Mouse (Mus musculus) brain, adult 2 months (tissue): ENCODE measurements around the gene Gpr1.

Experiments
- DNase-seq: peaks from one replicate; pipeline ENCODE4 v3.0.0; 2011; ENCODE audit warnings: low read depth, low spot score

Gpr1 gene

DNA sequence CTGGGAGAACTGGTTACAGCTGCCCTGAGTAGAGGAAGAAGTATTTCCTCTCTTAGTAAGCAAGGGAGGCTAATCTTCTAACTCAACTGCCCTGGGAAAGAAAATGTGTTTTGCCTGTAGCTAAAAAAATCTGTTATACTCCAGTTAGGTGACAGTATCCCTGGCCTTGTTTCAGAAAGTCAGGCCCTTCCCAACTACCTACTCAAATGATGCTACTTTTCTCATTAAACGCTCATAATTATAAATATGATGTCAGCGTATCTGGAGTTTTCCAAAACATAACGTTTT is at the start of gene Gpr1:
Gene Gpr1, minus strand, starts transcription at position 273 of the 288 bp plus-strand sequence.
- no peak for DNase-seq

DNA sequence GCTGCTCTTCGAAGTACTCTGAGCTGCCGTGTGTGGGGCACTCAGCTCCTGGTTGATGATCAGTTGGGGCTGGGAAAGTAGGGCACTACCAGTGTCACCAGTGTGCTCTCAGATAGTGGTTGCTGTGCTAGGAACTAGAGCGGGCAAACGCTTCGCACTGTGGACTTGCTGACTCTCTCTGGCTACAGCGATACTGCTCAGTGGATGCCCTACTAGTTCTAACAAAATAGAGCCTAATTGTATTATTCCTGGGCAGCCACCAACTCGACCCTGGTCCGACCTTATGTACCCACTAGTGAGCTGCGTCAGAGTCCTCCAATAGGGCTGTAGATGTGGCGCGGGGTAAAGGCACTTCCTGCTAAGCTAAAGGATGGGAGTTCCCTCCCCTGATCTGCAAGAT is 49.3 kb upstream of the Gpr1 start:
- no peak for DNase-seq

DNA sequence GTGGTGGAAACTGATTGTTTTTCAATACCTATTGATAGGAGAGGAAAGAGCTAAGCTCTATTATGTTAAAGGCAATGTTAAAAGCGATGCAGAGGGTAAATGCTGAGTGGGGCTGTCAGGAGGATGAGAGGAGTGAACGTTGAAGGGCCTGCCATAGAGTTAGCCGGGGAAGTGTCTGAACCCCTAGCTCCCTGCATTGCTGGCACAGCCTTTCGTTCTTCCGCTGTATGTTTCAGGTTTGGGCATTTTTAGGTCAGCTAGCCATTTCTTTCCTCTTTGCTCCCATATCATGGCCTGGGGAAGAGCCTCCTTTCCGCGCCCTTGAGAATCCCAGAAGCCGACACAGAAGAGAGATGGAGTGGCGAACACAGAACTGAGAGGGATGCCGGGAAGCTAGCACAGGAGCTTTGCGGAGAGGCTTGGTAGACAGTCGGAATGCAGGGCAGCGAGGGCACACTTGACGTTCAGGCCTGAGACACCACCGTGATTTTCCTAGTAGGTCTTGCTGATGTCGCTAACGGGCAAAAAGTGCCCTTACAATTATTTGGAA is 46.8 kb upstream of the Gpr1 start:
- DNase-seq, result no peak

GRCm38 (mm10) chr1:63260742-63261033 is 46.3 kb upstream of the Gpr1 start:
- no peak for DNase-seq

- DNase-seq, result no peak
Observed at GRCm38 (mm10) chr1:63259916-63260741, 45.8 kb upstream of the Gpr1 start.

GRCm38 (mm10) chr1:63259271-63259830 is 45.0 kb upstream of the Gpr1 start:
- DNase-seq, result no peak

DNA sequence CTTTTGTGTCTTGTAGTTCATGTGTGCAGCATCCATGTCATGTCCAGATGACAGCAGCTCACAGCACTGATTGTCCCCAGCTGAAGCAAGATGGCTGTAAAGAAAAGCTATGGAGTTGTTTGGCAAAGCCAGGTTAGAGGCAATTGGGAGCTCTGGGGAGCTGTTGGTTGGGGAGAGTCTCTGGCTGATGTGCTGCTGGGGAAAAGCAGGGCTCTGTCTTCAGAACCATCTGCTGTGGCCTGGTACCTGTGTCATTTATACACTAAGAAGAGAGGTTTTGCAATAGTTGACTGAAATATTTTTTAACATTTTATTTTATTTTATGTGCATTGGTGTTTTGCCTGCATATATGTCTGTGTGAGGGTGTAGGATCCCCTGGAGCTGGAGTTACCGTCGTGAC is 44.2 kb upstream of the Gpr1 start:
- no peak for DNase-seq

DNA sequence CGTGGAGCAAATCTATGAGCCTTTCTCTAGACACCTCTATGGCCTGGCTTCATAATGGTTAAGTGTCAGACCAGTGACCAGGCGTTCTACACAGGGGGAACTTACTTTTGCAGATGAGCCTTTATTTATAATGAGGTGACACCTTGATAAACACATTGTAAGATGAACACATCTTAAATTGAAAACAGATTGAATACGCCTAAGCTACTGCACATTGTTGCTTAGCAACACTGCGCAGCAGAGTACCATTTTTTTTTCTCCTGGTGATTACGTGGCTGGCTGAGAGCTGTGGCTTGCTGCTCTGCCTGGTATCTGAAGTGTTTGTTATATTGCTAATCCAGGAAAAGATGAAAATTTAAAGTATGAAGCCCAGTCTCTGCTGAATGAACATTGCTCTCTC is 41.7 kb upstream of the Gpr1 start:
- DNase-seq, result peak; percentile 74

- no peak for DNase-seq
Observed at GRCm38 (mm10) chr1:63255101-63255500, 40.8 kb upstream of the Gpr1 start.

DNA sequence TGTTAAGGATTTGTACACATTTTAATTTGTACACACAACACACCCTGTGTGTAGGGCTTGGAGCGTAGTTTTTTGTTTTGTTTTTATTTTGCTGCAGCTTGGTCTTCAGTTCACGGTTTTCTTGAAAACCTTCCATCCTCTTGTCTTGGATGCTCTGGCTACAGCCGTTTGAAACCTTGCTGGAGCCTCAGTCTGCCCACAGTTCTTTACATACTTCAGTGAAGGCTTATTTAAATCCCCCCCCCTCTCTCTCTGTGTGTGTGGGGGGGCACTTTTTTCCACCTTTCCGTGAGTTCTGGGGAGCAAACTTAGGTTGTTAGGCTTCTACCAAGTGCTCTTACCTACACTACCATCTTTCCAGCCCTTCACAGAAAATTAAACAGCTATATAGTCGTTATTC is 38.9 kb upstream of the Gpr1 start:
- DNase-seq, result no peak

GRCm38 (mm10) chr1:63252351-63253209 is 38.2 kb upstream of the Gpr1 start:
- peak; percentile 44 for DNase-seq

DNA sequence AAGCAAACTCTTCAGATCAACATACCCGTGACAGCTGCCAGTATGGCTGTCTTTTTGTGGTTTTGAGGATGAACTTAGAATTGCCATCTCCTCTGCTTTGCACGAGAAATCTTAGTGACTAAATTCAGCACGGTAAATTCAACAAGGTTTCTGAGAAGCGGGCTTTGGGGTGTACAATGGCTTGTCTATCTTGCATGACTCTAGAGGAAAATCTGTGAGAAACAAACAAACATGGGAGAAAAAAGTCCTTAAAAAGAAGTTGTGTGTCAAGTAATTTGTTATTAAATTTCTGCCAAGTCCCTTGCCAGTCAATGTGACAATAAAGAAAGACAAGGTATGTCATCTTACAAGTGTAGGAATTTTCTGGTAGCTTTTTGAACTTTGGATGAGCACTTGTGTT is 34.9 kb upstream of the Gpr1 start:
- no peak for DNase-seq

GRCm38 (mm10) chr1:63248360-63248851 is 34.1 kb upstream of the Gpr1 start:
- DNase-seq, result no peak

DNA sequence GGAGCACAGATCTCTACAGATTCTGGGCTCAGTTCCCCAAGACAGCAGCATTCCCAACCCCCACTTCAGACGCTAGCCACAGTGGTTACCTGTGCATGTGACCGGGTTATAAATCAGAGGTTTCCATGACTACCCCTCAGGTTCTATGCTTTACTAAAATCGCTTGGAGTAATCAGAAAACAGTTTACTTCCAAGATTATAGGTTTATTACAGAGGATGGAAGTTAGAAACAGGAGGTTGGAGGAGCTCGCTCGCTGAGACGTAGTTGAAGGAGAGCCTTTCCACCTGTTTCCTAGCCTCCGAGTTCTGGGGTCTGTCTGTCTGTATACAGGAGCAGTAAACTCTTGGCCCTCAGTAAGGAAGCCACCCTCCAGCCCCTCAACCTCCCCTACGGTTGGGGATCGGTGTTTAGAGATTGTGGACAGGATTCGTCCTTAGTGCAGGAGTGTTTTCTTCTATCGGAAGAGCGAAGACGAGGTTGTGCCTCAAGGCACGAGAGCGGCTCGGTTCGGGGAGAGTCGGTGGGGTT is 33.6 kb upstream of the Gpr1 start:
- no peak for DNase-seq

GRCm38 (mm10) chr1:63246862-63247521 is 32.6 kb upstream of the Gpr1 start:
- DNase-seq, result no peak

GRCm38 (mm10) chr1:63243854-63244253 is 29.5 kb upstream of the Gpr1 start:
- DNase-seq, result no peak

- DNase-seq, result no peak
Observed at GRCm38 (mm10) chr1:63239751-63240150, 25.4 kb upstream of the Gpr1 start.

DNA sequence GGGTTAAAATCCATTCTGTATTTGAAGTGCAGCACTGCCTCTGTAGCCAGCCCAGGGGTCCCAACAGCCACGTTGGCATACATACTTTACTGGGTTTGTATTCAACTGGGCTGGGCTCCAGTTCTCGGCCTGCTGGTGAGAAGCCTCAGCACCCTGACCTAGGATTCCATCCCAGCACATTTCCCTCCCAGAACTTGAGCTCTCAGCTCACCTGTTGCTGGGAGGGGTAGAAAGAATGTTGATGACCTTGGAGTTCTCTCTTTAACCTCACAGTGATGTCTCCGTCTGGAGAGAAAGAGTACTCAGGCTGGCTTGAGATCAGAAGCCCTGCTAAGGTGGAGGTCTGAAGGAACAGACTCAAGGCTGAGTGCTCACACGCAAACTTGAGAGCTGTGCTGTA is 25.0 kb upstream of the Gpr1 start:
- DNase-seq, result no peak

- peak; percentile 29 for DNase-seq
Observed at GRCm38 (mm10) chr1:63237371-63237770, 23.0 kb upstream of the Gpr1 start.

DNA sequence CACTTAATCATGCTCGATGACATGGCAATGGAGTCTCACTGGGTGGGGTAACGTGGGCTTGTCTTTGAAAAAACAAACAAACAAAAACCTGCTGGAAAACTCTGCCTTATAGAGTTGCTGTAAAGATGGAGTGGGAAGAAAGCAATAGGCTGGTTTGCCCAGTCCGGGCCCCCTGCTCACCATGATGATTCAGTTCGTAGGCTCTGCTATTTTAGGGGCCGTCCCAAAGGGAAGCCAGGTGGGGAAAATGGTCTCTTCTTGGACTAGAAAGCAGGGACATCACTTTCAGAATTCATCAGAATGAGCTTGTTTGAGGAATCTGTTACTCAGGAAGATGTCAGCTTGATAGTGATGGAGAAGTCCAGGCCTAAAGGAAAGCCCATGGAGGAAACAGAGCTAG is 12.9 kb upstream of the Gpr1 start:
- no peak for DNase-seq

DNA sequence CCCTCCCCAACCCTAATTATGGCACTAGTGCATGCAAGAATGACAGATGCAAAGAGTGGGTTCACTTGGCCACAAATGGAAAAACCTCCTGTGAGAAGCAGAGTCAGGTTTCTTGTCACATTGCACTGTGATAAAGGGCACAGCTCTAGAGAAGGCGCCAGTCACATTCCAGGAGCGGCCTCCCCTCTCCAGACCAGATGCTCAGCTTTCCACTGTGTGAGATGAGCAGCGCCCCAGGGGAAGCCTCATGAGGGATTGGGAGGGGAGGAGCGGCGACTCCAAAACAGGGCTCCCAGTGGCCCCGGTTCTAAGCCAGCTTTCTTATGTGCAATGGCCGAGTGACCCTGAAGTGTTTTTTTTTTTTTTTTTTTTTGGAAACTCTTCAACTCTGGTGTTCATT is 11.5 kb upstream of the Gpr1 start:
- no peak for DNase-seq

DNA sequence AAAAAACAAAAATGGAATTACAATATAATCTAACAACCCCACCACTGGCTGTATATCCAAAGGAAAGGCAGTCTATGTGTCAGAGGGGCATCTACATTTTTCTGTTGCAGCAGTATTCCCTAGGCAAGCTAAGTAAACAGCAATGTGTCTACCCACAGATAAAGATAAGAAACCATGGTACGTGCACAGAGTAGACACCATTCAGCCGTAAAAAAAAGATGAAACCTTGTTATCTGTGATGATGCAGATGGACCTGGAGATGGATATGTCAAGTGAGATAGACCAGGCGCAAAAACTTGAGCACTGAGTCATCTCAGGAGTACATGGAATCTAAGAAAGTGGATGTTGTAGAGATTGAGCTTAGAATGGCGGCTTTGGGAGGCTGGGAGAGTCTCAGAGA is 10.7 kb upstream of the Gpr1 start:
- no peak for DNase-seq
